Mouse (Mus musculus) left cerebral cortex, postnatal 10 days (tissue): ENCODE results near the gene Tmem177. TPM values are rescaled to one million over a fixed set of nuclear protein-coding genes. Genes with fewer than 3 reads are reported as not detected.

Experiments
- DNase-seq, 2 experiments: peaks; one replicate each; pipeline ENCODE4 v3.0.0; 2021 to 2022; ENCODE audit warnings: low spot score in 2 of 2, mixed read lengths in 1 of 2; ENCODE audit errors: extremely low spot score in 1 of 2
- intact Hi-C: fragments of 180-260 bp; cut with DNase I; formaldehyde crosslinking; loops from one replicate; pipeline ENCODE4 v1.15.1; 2025
- total RNA-seq, 2 experiments: library from RNA; stranded (reverse); gene quantifications; 2 replicates each; pipeline ENCODE4 v1.2.3; 2021

The Tmem177 gene
- total RNA-seq, 2 experiments from 2014 or later = 5.8 to 6.2 TPM

- intact Hi-C loops = no loop called here
- DNase-seq = no peak
These were observed 20.1 kb downstream of the Tmem177 start for GRCm38 (mm10) chr1:119892933-119893332.

- intact Hi-C loops = no loop called here
These were observed 21.1 kb downstream of the Tmem177 start for GRCm38 (mm10) chr1:119891865-119892264.

GRCm38 (mm10) chr1:119891149-119891548 is 21.9 kb downstream of the Tmem177 start:
- intact Hi-C loops = no loop called here
- no peak for DNase-seq

More at GRCm38 (mm10) chr1:119891865-119892264, 21.1 kb downstream of the Tmem177 start:
- no peak for DNase-seq

- intact Hi-C loops = no loop called here
- DNase-seq = no peak
These were observed 23.7 kb downstream of the Tmem177 start for GRCm38 (mm10) chr1:119889347-119889746.

GRCm38 (mm10) chr1:119886320-119886719 is 26.7 kb downstream of the Tmem177 start:
- intact Hi-C loops = no loop called here
- DNase-seq = peak in 1 of 2 experiments; percentile 60

- intact Hi-C loops = no loop called here
- peak in 1 of 2 experiments; percentile 61 for DNase-seq
These were observed 28.7 kb downstream of the Tmem177 start for GRCm38 (mm10) chr1:119884272-119884671.

GRCm38 (mm10) chr1:119878909-119879308 is 34.1 kb downstream of the Tmem177 start:
- intact Hi-C loops = loop anchor here (5.0 kb wide), 1 partner anchor 42 kb away; the partner anchor contains the start of gene Ptpn4
- DNase-seq = peak; percentile 47 to 82

- no peak for DNase-seq
- intact Hi-C loops = loop anchor here (5.0 kb wide), 1 partner anchor 40 kb away; the partner anchor contains the start of gene Ptpn4
These were observed 35.5 kb downstream of the Tmem177 start for GRCm38 (mm10) chr1:119877469-119877868.

GRCm38 (mm10) chr1:119868395-119869161 is 44.4 kb downstream of the Tmem177 start:
- DNase-seq = no peak
- intact Hi-C loops = no loop called here

- no peak for DNase-seq
- intact Hi-C loops = no loop called here
These were observed 45.7 kb downstream of the Tmem177 start for GRCm38 (mm10) chr1:119867300-119867699.

GRCm38 (mm10) chr1:119865311-119865710 is 47.7 kb downstream of the Tmem177 start:
- DNase-seq = no peak
- intact Hi-C loops = no loop called here

- DNase-seq = peak in 1 of 2 experiments; percentile 46
- intact Hi-C loops = no loop called here
These were observed 49.3 kb downstream of the Tmem177 start for GRCm38 (mm10) chr1:119863507-119864296.

- intact Hi-C loops = no loop called here
- no peak for DNase-seq
These were observed 53.4 kb downstream of the Tmem177 start for GRCm38 (mm10) chr1:119859566-119859965.

Other genes with a start within 250 kb of the Tmem177 start
- gene Ptpn4, start 75.6 kb downstream of the Tmem177 start, total RNA-seq = 10 to 100 TPM; 46.2 to 54.6 TPM
- gene Cfap221, start 84.0 kb upstream of the Tmem177 start, total RNA-seq = under 1 TPM; 0.39 to 0.49 TPM
- gene Sctr, start 93.7 kb upstream of the Tmem177 start, total RNA-seq = 1 to 10 TPM in 1 of 2 experiments, under 1 TPM in 1; 0.75 to 1.0 TPM
- 1 to 10 TPM; 1.4 to 1.8 TPM for gene Tmem37, start 160.9 kb upstream of the Tmem177 start, total RNA-seq
- 100 to 1,000 TPM; 343 to 360 TPM for gene Dbi, start 207.9 kb upstream of the Tmem177 start, total RNA-seq
- 1 to 10 TPM; 6.8 to 8.7 TPM for gene 3110009E18Rik, start 208.0 kb upstream of the Tmem177 start, total RNA-seq